Mouse (Mus musculus): ENCODE data around the gene Gm17657. TPM values are rescaled to one million over a fixed set of nuclear protein-coding genes. Genes with fewer than 3 reads are reported as not detected.

Gm17657 gene
- polyA plus RNA-seq, 1 experiment from 2014 or later: not detected

- ATAC-seq (replicated peaks; ENCODE audit: extremely low read depth, insufficient read depth, low FRiP score): no peak
- 60% methylated on average over 3 of the region's 3 CpGs for WGBS
Measured at GRCm38 (mm10) chr17:29485336-29486233, 63.9 kb downstream of the Gm17657 start.

GRCm38 (mm10) chr17:29484431-29484830, 65.0 kb downstream of the Gm17657 start:
- H3K4me3 ChIP-seq (ENCODE audit: low read length): no peak overlapping the region
- H3K9me3 ChIP-seq (replicated peaks; ENCODE audit: control insufficient read depth, low read length): peaks cover 3% of the 10 kb centered on the region
- no peak for ATAC-seq (replicated peaks; ENCODE audit: extremely low read depth, insufficient read depth, low FRiP score)
- no peaks in the 10 kb centered on the region for H3K27me3 ChIP-seq (ENCODE audit: control insufficient read depth, insufficient read depth, low read length)
- WGBS: 92% methylated on average over 2 of the region's 2 CpGs
- H3K9ac ChIP-seq (ENCODE audit: low read length): no peak overlapping the region
- no peaks in the 10 kb centered on the region for H3K36me3 ChIP-seq (ENCODE audit: control insufficient read depth, insufficient read depth)
- no peak overlapping the region for H3K27ac ChIP-seq (ENCODE audit: low read length)
- peaks cover 13% of the 10 kb centered on the region for H3K4me1 ChIP-seq (ENCODE audit: control insufficient read depth, insufficient read depth, low read length)
- H3K4me2 ChIP-seq (ENCODE audit: low read depth, low read length): no peak overlapping the region

More at GRCm38 (mm10) chr17:29485336-29486233, 63.9 kb downstream of the Gm17657 start:
- Histone ChIP-seq H3K9me3 (replicated peaks; ENCODE audit: control insufficient read depth, low read length) (peaks cover 3% of the 10 kb centered on the region), H3K9ac (ENCODE audit: low read length) (no peak overlapping the region), H3K4me1 (ENCODE audit: control insufficient read depth, insufficient read depth, low read length) (peaks cover 12% of the 10 kb centered on the region), H3K27me3 (ENCODE audit: control insufficient read depth, insufficient read depth, low read length) (no peaks in the 10 kb centered on the region), H3K36me3 (ENCODE audit: control insufficient read depth, insufficient read depth) (no peaks in the 10 kb centered on the region), H3K4me2 (ENCODE audit: low read depth, low read length) (no peak overlapping the region), H3K4me3 (ENCODE audit: low read length) (no peak overlapping the region), H3K27ac (ENCODE audit: low read length) (no peak overlapping the region)

GRCm38 (mm10) chr17:29483282-29483681, 66.2 kb downstream of the Gm17657 start:
- no peak overlapping the region for H3K27ac ChIP-seq (ENCODE audit: low read length)
- WGBS: 100% methylated on average over 2 of the region's 2 CpGs
- H3K36me3 ChIP-seq (ENCODE audit: control insufficient read depth, insufficient read depth): no peaks in the 10 kb centered on the region
- H3K9me3 ChIP-seq (replicated peaks; ENCODE audit: control insufficient read depth, low read length): peaks cover 3% of the 10 kb centered on the region
- H3K9ac ChIP-seq (ENCODE audit: low read length): no peak overlapping the region
- H3K4me2 ChIP-seq (ENCODE audit: low read depth, low read length): no peak overlapping the region
- ATAC-seq (replicated peaks; ENCODE audit: extremely low read depth, insufficient read depth, low FRiP score): no peak
- H3K4me1 ChIP-seq (ENCODE audit: control insufficient read depth, insufficient read depth, low read length): 0 out of 2 replicates have a peak, but pooled peaks cover 4% of the 10 kb centered on the region
- no peaks in the 10 kb centered on the region for H3K27me3 ChIP-seq (ENCODE audit: control insufficient read depth, insufficient read depth, low read length)
- no peak overlapping the region for H3K4me3 ChIP-seq (ENCODE audit: low read length)

- Histone ChIP-seq H3K4me3 (ENCODE audit: low read length) (no peak overlapping the region), H3K36me3 (ENCODE audit: control insufficient read depth, insufficient read depth) (no peaks in the 10 kb centered on the region), H3K27me3 (ENCODE audit: control insufficient read depth, insufficient read depth, low read length) (no peaks in the 10 kb centered on the region), H3K4me2 (ENCODE audit: low read depth, low read length) (no peak overlapping the region), H3K9me3 (replicated peaks; ENCODE audit: control insufficient read depth, low read length) (peaks cover 3% of the 10 kb centered on the region), H3K27ac (ENCODE audit: low read length) (no peak overlapping the region), H3K4me1 (ENCODE audit: control insufficient read depth, insufficient read depth, low read length) (0 out of 2 replicates have a peak, but pooled peaks cover 4% of the 10 kb centered on the region), H3K9ac (ENCODE audit: low read length) (no peak overlapping the region)
- 88% methylated on average over 7 of the region's 7 CpGs for WGBS
- ATAC-seq (replicated peaks; ENCODE audit: extremely low read depth, insufficient read depth, low FRiP score): no peak
Measured at GRCm38 (mm10) chr17:29482632-29483031, 66.8 kb downstream of the Gm17657 start.

GRCm38 (mm10) chr17:29480256-29480655, 69.2 kb downstream of the Gm17657 start:
- 0 out of 2 replicates have a peak, but pooled peaks cover 4% of the 10 kb centered on the region for H3K4me1 ChIP-seq (ENCODE audit: control insufficient read depth, insufficient read depth, low read length)
- no peak overlapping the region for H3K27ac ChIP-seq (ENCODE audit: low read length)
- H3K9me3 ChIP-seq (replicated peaks; ENCODE audit: control insufficient read depth, low read length): peaks cover 3% of the 10 kb centered on the region
- no peaks in the 10 kb centered on the region for H3K27me3 ChIP-seq (ENCODE audit: control insufficient read depth, insufficient read depth, low read length)
- no peak overlapping the region for H3K4me2 ChIP-seq (ENCODE audit: low read depth, low read length)
- H3K9ac ChIP-seq (ENCODE audit: low read length): no peak overlapping the region
- WGBS: 77% methylated on average over 2 of the region's 2 CpGs
- no peak for ATAC-seq (replicated peaks; ENCODE audit: extremely low read depth, insufficient read depth, low FRiP score)
- H3K4me3 ChIP-seq (ENCODE audit: low read length): no peak overlapping the region
- H3K36me3 ChIP-seq (ENCODE audit: control insufficient read depth, insufficient read depth): no peaks in the 10 kb centered on the region

GRCm38 (mm10) chr17:29478271-29478670, 71.2 kb downstream of the Gm17657 start:
- Histone ChIP-seq H3K9ac (ENCODE audit: low read length) (no peak overlapping the region), H3K4me1 (ENCODE audit: control insufficient read depth, insufficient read depth, low read length) (0 out of 2 replicates have a peak, but pooled peaks cover 4% of the 10 kb centered on the region), H3K4me3 (ENCODE audit: low read length) (no peak overlapping the region), H3K27ac (ENCODE audit: low read length) (no peak overlapping the region), H3K36me3 (ENCODE audit: control insufficient read depth, insufficient read depth) (no peaks in the 10 kb centered on the region), H3K4me2 (ENCODE audit: low read depth, low read length) (no peak overlapping the region), H3K27me3 (ENCODE audit: control insufficient read depth, insufficient read depth, low read length) (no peaks in the 10 kb centered on the region), H3K9me3 (replicated peaks; ENCODE audit: control insufficient read depth, low read length) (peaks cover 3% of the 10 kb centered on the region)
- no peak for ATAC-seq (replicated peaks; ENCODE audit: extremely low read depth, insufficient read depth, low FRiP score)
- WGBS: 87% methylated on average over 4 of the region's 4 CpGs

- H3K9me3 ChIP-seq (replicated peaks; ENCODE audit: control insufficient read depth, low read length): no peaks in the 10 kb centered on the region; the same call in 1 of the 2 replicates
- 89% methylated on average over 10 of the region's 10 CpGs for WGBS
- ATAC-seq (replicated peaks; ENCODE audit: extremely low read depth, insufficient read depth, low FRiP score): no peak
- H3K4me1 ChIP-seq (ENCODE audit: control insufficient read depth, insufficient read depth, low read length): 0 out of 2 replicates have a peak, but pooled peaks cover 4% of the 10 kb centered on the region
- H3K36me3 ChIP-seq (ENCODE audit: control insufficient read depth, insufficient read depth): no peaks in the 10 kb centered on the region
- no peak overlapping the region for H3K27ac ChIP-seq (ENCODE audit: low read length)
- no peak overlapping the region for H3K9ac ChIP-seq (ENCODE audit: low read length)
- H3K4me3 ChIP-seq (ENCODE audit: low read length): no peak overlapping the region
- H3K27me3 ChIP-seq (ENCODE audit: control insufficient read depth, insufficient read depth, low read length): no peaks in the 10 kb centered on the region
- H3K4me2 ChIP-seq (ENCODE audit: low read depth, low read length): no peak overlapping the region
Measured at GRCm38 (mm10) chr17:29477357-29477756, 72.1 kb downstream of the Gm17657 start.

- ATAC-seq (replicated peaks; ENCODE audit: extremely low read depth, insufficient read depth, low FRiP score): no peak
Measured at GRCm38 (mm10) chr17:29476461-29476860, 73.0 kb downstream of the Gm17657 start.

GRCm38 (mm10) chr17:29475142-29475541, 74.3 kb downstream of the Gm17657 start:
- Histone ChIP-seq H3K27me3 (ENCODE audit: control insufficient read depth, insufficient read depth, low read length) (no peaks in the 10 kb centered on the region), H3K9ac (ENCODE audit: low read length) (no peak overlapping the region), H3K4me1 (ENCODE audit: control insufficient read depth, insufficient read depth, low read length) (no peaks in the 10 kb centered on the region), H3K4me2 (ENCODE audit: low read depth, low read length) (no peak overlapping the region), H3K27ac (ENCODE audit: low read length) (no peak overlapping the region), H3K4me3 (ENCODE audit: low read length) (no peak overlapping the region), H3K36me3 (ENCODE audit: control insufficient read depth, insufficient read depth) (peaks cover 4% of the 10 kb centered on the region; the same call in 1 of the 2 replicates), H3K9me3 (replicated peaks; ENCODE audit: control insufficient read depth, low read length) (no peaks in the 10 kb centered on the region; the same call in none of the 2 replicates)
- ATAC-seq (replicated peaks; ENCODE audit: extremely low read depth, insufficient read depth, low FRiP score): no peak
- 97% methylated on average over 3 of the region's 3 CpGs for WGBS

More at GRCm38 (mm10) chr17:29476461-29476860, 73.0 kb downstream of the Gm17657 start:
- Histone ChIP-seq H3K9me3 (replicated peaks; ENCODE audit: control insufficient read depth, low read length) (no peaks in the 10 kb centered on the region; the same call in none of the 2 replicates), H3K4me1 (ENCODE audit: control insufficient read depth, insufficient read depth, low read length) (0 out of 2 replicates have a peak, but pooled peaks cover 4% of the 10 kb centered on the region), H3K4me3 (ENCODE audit: low read length) (no peak overlapping the region), H3K4me2 (ENCODE audit: low read depth, low read length) (no peak overlapping the region), H3K27ac (ENCODE audit: low read length) (no peak overlapping the region), H3K36me3 (ENCODE audit: control insufficient read depth, insufficient read depth) (peaks cover 4% of the 10 kb centered on the region; the same call in 1 of the 2 replicates), H3K9ac (ENCODE audit: low read length) (no peak overlapping the region), H3K27me3 (ENCODE audit: control insufficient read depth, insufficient read depth, low read length) (no peaks in the 10 kb centered on the region)
- WGBS: 67% methylated on average over 4 of the region's 4 CpGs

Data from heart, embryonic 16.5 days (tissue).